Mouse (Mus musculus) liver, postnatal 0 days (tissue): ENCODE data around the gene Cdcp2. TPM values are rescaled to one million over a fixed set of nuclear protein-coding genes. Genes with fewer than 3 reads are reported as not detected.
A peak's percentile ranks its signal among the peaks of the same experiment; 100 is the strongest.

Experiments
- ATAC-seq: fragments of 200-750 bp; cut with Nextera tagmentation; 2 replicates; pipeline ENCODE4 v1.8.0; 2017; ENCODE audit warnings: mild to moderate bottlenecking, moderate library complexity
- DNase-seq: peaks from one replicate; pipeline ENCODE4 v3.0.0-alpha.2; 2016
- H3K27ac ChIP-seq: fragments of 300-500 bp; sonication (generic); 2 replicates; pipeline ENCODE4 v1.5.1; 2014; ENCODE audit warnings: antibody characterized with exemption, moderate library complexity, mild to moderate bottlenecking, low read depth
- H3K27me3 ChIP-seq: fragments of 300-500 bp; sonication (generic); 2 replicates; pipeline ENCODE4 v1.6.1; 2014; ENCODE audit warnings: low read length, control low read depth, mixed read lengths; ENCODE audit not compliant: insufficient read depth
- H3K36me3 ChIP-seq: fragments of 300-500 bp; sonication (generic); replicated peaks from 2 replicates; pipeline ENCODE4 v1.6.1; 2014; ENCODE audit warnings: mild to moderate bottlenecking, control low read depth, low read length, moderate library complexity, mixed read lengths; ENCODE audit not compliant: insufficient read depth
- H3K4me1 ChIP-seq: fragments of 300-500 bp; sonication (generic); 2 replicates; pipeline ENCODE4 v1.6.1; 2014; ENCODE audit warnings: antibody characterized with exemption, mild to moderate bottlenecking, control low read depth; ENCODE audit not compliant: insufficient read depth
- H3K4me2 ChIP-seq: fragments of 300-500 bp; sonication (generic); 2 replicates; pipeline ENCODE4 v1.6.1; 2014; ENCODE audit warnings: low read depth, mild to moderate bottlenecking, low read length, moderate library complexity, mixed read lengths
- H3K4me3 ChIP-seq: fragments of 300-500 bp; sonication (generic); 2 replicates; pipeline ENCODE4 v1.5.1; 2014; ENCODE audit warnings: low read depth, low read length
- H3K9ac ChIP-seq: fragments of 300-500 bp; sonication (generic); replicated peaks from 2 replicates; pipeline ENCODE4 v1.6.1; 2014; ENCODE audit warnings: mild to moderate bottlenecking, moderate library complexity
- H3K9me3 ChIP-seq: fragments of 300-500 bp; sonication (generic); 2 replicates; pipeline ENCODE4 v1.6.1; 2016; ENCODE audit warnings: mild to moderate bottlenecking, control low read depth, low read length, mixed read lengths
- CTCF ChIP-seq: sonication (generic); IDR thresholded peaks from 2 replicates; pipeline ENCODE4 v1.5.1; 2016; ENCODE audit warnings: antibody characterized with exemption, low read depth
- EP300 ChIP-seq: IDR thresholded peaks from 2 replicates; pipeline ENCODE4 v1.6.1; 2016; ENCODE audit warnings: antibody characterized with exemption, low read depth, mild to moderate bottlenecking
- WGBS: fragments of 180-500 bp; shearing (Covaris S2); extraction: QIAGEN DNeasy Blood & Tissue Kit; methylation state at CpG from one replicate; pipeline ENCODE4 v1.1.7; 2014; ENCODE audit not compliant: insufficient replicate concordance; 5-methylcytosine and 5-hydroxymethylcytosine counted together
- polyA plus RNA-seq: library from polyadenylated mRNA; unstranded; fragments of >200 nt; fragmentation: Nextera tagmentation; extraction: Ambion mirVana; gene quantifications from 2 replicates; pipeline ENCODE4 v1.2.1, GENCODE M21; 2015

The Cdcp2 gene
- polyA plus RNA-seq, 1 experiment from 2014 or later: not detected

- Histone ChIP-seq H3K4me1 (no peaks in the 10 kb centered on the region), H3K36me3 (peaks cover 55% of the 10 kb centered on the region), H3K9me3 (no peaks in the 10 kb centered on the region), H3K9ac (no peak overlapping the region), H3K27ac (no peak overlapping the region), H3K4me3 (no peak overlapping the region), H3K27me3 (no peaks in the 10 kb centered on the region), H3K4me2 (no peak overlapping the region)
- TF ChIP-seq EP300 (no peak), CTCF (no peak)
- no peak for DNase-seq
- no peak for ATAC-seq
- WGBS: 87% methylated on average over 5 of the region's 5 CpGs
Measured at GRCm38 (mm10) chr4:107058346-107058745, 38.3 kb upstream of the Cdcp2 start.

GRCm38 (mm10) chr4:107058781-107059180 lies 37.9 kb upstream of the Cdcp2 start:
- DNase-seq: no peak
- peaks cover 59% of the 10 kb centered on the region for H3K36me3 ChIP-seq

GRCm38 (mm10) chr4:107061560-107061959 lies 35.1 kb upstream of the Cdcp2 start:
- Histone ChIP-seq H3K4me1 (peaks cover 10% of the 10 kb centered on the region), H3K27me3 (no peaks in the 10 kb centered on the region), H3K9me3 (no peaks in the 10 kb centered on the region), H3K27ac (no peak overlapping the region), H3K9ac (no peak overlapping the region), H3K4me3 (no peak overlapping the region), H3K4me2 (no peak overlapping the region), H3K36me3 (peaks cover 53% of the 10 kb centered on the region)
- ATAC-seq (no peak), DNase-seq (no peak)
- 75% methylated on average over 4 of the region's 4 CpGs for WGBS
- no peak for TF ChIP-seq EP300
- no peak for TF ChIP-seq CTCF

More at GRCm38 (mm10) chr4:107058781-107059180, 37.9 kb upstream of the Cdcp2 start:
- H3K4me2 ChIP-seq: no peak overlapping the region
- no peak overlapping the region for H3K9ac ChIP-seq
- no peaks in the 10 kb centered on the region for H3K4me1 ChIP-seq
- H3K27me3 ChIP-seq: no peaks in the 10 kb centered on the region
- H3K27ac ChIP-seq: no peak overlapping the region
- no peaks in the 10 kb centered on the region for H3K9me3 ChIP-seq
- H3K4me3 ChIP-seq: no peak overlapping the region
- WGBS: 55% methylated on average over 6 of the region's 6 CpGs
- TF ChIP-seq CTCF (no peak), EP300 (no peak)
- no peak for ATAC-seq

- H3K4me1 ChIP-seq: peaks cover 18% of the 10 kb centered on the region
- no peaks in the 10 kb centered on the region for H3K9me3 ChIP-seq
- TF ChIP-seq EP300: no peak
- no peak for TF ChIP-seq CTCF
- 67% methylated on average over 3 of the region's 3 CpGs for WGBS
- H3K36me3 ChIP-seq: peaks cover 44% of the 10 kb centered on the region
- H3K9ac ChIP-seq: no peak overlapping the region
- no peak overlapping the region for H3K4me3 ChIP-seq
- DNase-seq (no peak), ATAC-seq (no peak)
- H3K4me2 ChIP-seq: no peak overlapping the region
- no peaks in the 10 kb centered on the region for H3K27me3 ChIP-seq
- no peak overlapping the region for H3K27ac ChIP-seq
Measured at GRCm38 (mm10) chr4:107063214-107063613, 33.5 kb upstream of the Cdcp2 start.

GRCm38 (mm10) chr4:107064394-107065098 lies 32.1 kb upstream of the Cdcp2 start:
- H3K36me3 ChIP-seq: peaks cover 36% of the 10 kb centered on the region
- no peak overlapping the region for H3K4me3 ChIP-seq
- H3K27ac ChIP-seq: no peak overlapping the region
- no peak for ATAC-seq
- peaks cover 18% of the 10 kb centered on the region for H3K4me1 ChIP-seq
- no peaks in the 10 kb centered on the region for H3K9me3 ChIP-seq
- 71% methylated on average over 5 of the region's 5 CpGs for WGBS
- no peak for DNase-seq
- TF ChIP-seq EP300: no peak
- no peaks in the 10 kb centered on the region for H3K27me3 ChIP-seq
- H3K4me2 ChIP-seq: no peak overlapping the region
- H3K9ac ChIP-seq: no peak overlapping the region

GRCm38 (mm10) chr4:107066252-107067124 lies 30.2 kb upstream of the Cdcp2 start, which contains the start of the genes Mrpl37 and Cyb5rl:
Gene Mrpl37 (minus strand): TSS chr4:107066868.
Gene Cyb5rl (plus strand): TSS chr4:107066988.
- peak within 1 kb of the TSS; percentile 100 for H3K4me2 ChIP-seq
- H3K9ac ChIP-seq: peak within 1 kb of the TSS; percentile 91
- no peaks in the 10 kb centered on the region for H3K27me3 ChIP-seq
- DNase-seq (peak; percentile 96), ATAC-seq (peak; percentile 100)
- peaks cover 19% of the 10 kb centered on the region for H3K36me3 ChIP-seq
- WGBS: 1% methylated on average over 60 of the region's 60 CpGs
- H3K4me1 ChIP-seq: peaks cover 18% of the 10 kb centered on the region
- no peaks in the 10 kb centered on the region for H3K9me3 ChIP-seq
- peak within 1 kb of the TSS; percentile 87 for H3K4me3 ChIP-seq
- peak within 1 kb of the TSS; percentile 64 for H3K27ac ChIP-seq
- TF ChIP-seq CTCF: no peak
- no peak for TF ChIP-seq EP300
